Mouse (Mus musculus): ENCODE results near the gene Ints1. TPM values are rescaled to one million over a fixed set of nuclear protein-coding genes. Genes with fewer than 3 reads are reported as not detected.
"Not testable (repeated sequence)": the region's sequence is repeated elsewhere in the genome, so short reads cannot be mapped to it uniquely, and the experiment has no call there.

Ints1 gene
- total RNA-seq, 1 experiment = 164 TPM

DNA sequence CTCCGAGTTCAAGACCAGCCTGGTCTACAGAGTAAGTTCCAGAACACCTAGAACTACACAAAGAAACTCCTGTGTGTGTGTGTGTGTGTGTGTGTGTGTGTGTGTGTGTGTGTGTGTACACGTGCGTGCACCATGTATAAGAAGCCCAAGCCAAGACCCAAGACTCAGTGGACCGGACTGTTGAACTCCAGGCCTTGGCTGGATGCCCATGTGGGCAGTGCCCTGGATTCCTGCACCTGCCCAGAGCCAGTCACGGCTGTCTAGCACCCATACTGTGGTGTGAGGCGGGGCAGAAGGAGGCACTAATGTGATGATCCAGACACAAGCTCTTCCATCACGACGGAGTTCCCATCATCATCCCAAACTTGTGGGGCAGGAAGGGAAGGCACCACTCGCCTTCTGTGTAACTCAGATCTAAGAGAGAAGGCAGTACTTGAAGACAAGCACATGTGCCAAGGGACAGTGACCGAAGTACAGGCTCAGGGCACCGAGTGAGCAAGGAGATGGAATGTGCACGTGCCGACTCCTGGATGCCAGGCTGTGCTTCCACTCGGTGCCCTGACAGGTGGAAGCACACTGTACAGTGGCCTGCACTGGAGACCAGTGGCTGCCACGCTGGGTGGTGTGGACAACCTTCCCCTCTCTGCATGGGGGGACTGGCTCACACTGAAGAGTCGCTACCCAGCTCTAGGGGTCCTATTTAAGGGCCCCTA is 25.9 kb downstream of the Ints1 start:
- no peak overlapping the region for H3K4me3 ChIP-seq (ENCODE audit: insufficient read depth in 1 of 2, low read depth in 1 of 2, low read length in 2 of 2, poor library complexity in 1 of 2, severe bottlenecking in 1 of 2)
- H3K9ac ChIP-seq (ENCODE audit: insufficient read depth, low read depth, low read length, poor library complexity, severe bottlenecking) = no peak overlapping the region
- H3K4me1 ChIP-seq (ENCODE audit: control insufficient read depth in 2 of 2, insufficient read depth in 2 of 2, low read length in 2 of 2, poor library complexity in 1 of 2) = no peaks in the 10 kb centered on the region
- TF ChIP-seq CHD2 (IDR thresholded peaks at IDR 0.05; ENCODE audit: low read depth, low read length) = no peak
- no peaks in the 10 kb centered on the region for H3K9me3 ChIP-seq (ENCODE audit: control insufficient read depth, insufficient read depth, low read depth, low read length)
- H3K27ac ChIP-seq (ENCODE audit: insufficient read depth, low read depth, low read length, poor library complexity, severe bottlenecking) = no peak overlapping the region
- no peak for DNase-seq (ENCODE audit: low read depth, low spot score)
- in situ Hi-C loops (cut with MboI; ENCODE audit: low sequenced_read_pairs in 2 of 2, unreplicated experiment in 2 of 2) = no loop called here
- peaks cover 39% of the 10 kb centered on the region for H3K36me3 ChIP-seq (ENCODE audit: control insufficient read depth, insufficient read depth, low read length, poor library complexity, severe bottlenecking)

DNA sequence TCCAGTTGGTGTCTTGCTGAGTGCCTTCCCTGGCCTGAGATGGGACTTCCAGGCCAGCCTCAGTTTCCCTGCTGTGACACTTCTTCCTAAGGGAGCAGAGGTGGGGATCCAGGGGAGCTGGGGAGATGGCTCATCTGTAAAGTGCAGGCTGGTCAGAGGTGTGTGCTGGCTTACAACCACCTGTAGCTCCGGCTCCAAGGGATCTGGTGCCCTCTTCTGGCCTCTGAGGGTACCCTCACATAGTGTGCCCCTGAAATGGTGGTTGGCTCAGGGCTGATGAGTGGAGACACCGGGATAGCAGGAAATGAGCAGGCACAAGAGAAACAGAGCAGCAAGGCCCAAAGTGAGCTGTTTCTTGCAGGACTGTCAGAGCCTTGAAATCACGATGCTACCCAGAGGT is 29.7 kb downstream of the Ints1 start:
- in situ Hi-C loops (cut with MboI; ENCODE audit: low sequenced_read_pairs in 2 of 2, unreplicated experiment in 2 of 2) = no loop called here
- TF ChIP-seq ZC3H11A (IDR thresholded peaks at IDR 0.05; ENCODE audit: borderline replicate concordance, low read depth, low read length) (peak; percentile 72; the same call in 1 of the 2 replicates), ZNF384 (IDR thresholded peaks at IDR 0.05; ENCODE audit: low read depth, low read length) (no peak)

DNA sequence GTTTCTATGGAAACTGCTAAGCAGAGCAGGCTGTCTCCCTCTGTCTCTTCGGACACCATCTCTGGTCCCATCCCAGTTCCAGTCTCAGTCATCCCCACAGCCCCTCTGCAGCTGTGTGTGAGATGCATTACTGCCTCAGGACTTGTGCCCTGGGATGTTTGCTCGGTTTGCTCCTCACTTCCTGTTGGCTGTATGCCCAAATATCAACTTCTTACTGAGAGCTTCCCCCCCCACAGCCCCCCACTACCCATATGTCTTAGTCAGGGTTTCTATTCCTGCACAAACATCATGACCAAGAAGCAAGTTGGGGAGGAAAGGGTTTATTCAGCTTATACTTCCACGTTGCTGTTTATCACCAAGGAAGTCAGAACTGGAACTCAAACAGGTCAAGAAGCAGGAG is 32.8 kb downstream of the Ints1 start:
- H3K9ac ChIP-seq (ENCODE audit: insufficient read depth, low read depth, low read length, poor library complexity, severe bottlenecking); H3K4me1 ChIP-seq (ENCODE audit: control insufficient read depth in 2 of 2, insufficient read depth in 2 of 2, low read length in 2 of 2, poor library complexity in 1 of 2); H3K9me3 ChIP-seq (ENCODE audit: control insufficient read depth, insufficient read depth, low read depth, low read length); in situ Hi-C loops (cut with MboI; ENCODE audit: low sequenced_read_pairs in 2 of 2, unreplicated experiment in 2 of 2); DNase-seq (ENCODE audit: low read depth, low spot score); H3K36me3 ChIP-seq (ENCODE audit: control insufficient read depth, insufficient read depth, low read length, poor library complexity, severe bottlenecking); H3K27ac ChIP-seq (ENCODE audit: insufficient read depth, low read depth, low read length, poor library complexity, severe bottlenecking); H3K4me3 ChIP-seq (ENCODE audit: insufficient read depth in 1 of 2, low read depth in 1 of 2, low read length in 2 of 2, poor library complexity in 1 of 2, severe bottlenecking in 1 of 2): not testable (repeated sequence)

More for the DNA sequence above, 29.7 kb downstream of the Ints1 start:
- Histone ChIP-seq H3K36me3 (ENCODE audit: control insufficient read depth, insufficient read depth, low read length, poor library complexity, severe bottlenecking) (peaks cover 8% of the 10 kb centered on the region; the same call in 1 of the 2 replicates), H3K9ac (ENCODE audit: insufficient read depth, low read depth, low read length, poor library complexity, severe bottlenecking) (peak overlapping the region; percentile 4; the same call in 1 of the 2 replicates), H3K4me1 (ENCODE audit: control insufficient read depth in 2 of 2, insufficient read depth in 2 of 2, low read length in 2 of 2, poor library complexity in 1 of 2) (no peaks in the 10 kb centered on the region), H3K9me3 (ENCODE audit: control insufficient read depth, insufficient read depth, low read depth, low read length) (no peaks in the 10 kb centered on the region), H3K27ac (ENCODE audit: insufficient read depth, low read depth, low read length, poor library complexity, severe bottlenecking) (no peak overlapping the region), H3K4me3 (ENCODE audit: insufficient read depth in 1 of 2, low read depth in 1 of 2, low read length in 2 of 2, poor library complexity in 1 of 2, severe bottlenecking in 1 of 2) (no peak overlapping the region)
- DNase-seq (ENCODE audit: low read depth, low spot score) = peak; percentile 47

DNA sequence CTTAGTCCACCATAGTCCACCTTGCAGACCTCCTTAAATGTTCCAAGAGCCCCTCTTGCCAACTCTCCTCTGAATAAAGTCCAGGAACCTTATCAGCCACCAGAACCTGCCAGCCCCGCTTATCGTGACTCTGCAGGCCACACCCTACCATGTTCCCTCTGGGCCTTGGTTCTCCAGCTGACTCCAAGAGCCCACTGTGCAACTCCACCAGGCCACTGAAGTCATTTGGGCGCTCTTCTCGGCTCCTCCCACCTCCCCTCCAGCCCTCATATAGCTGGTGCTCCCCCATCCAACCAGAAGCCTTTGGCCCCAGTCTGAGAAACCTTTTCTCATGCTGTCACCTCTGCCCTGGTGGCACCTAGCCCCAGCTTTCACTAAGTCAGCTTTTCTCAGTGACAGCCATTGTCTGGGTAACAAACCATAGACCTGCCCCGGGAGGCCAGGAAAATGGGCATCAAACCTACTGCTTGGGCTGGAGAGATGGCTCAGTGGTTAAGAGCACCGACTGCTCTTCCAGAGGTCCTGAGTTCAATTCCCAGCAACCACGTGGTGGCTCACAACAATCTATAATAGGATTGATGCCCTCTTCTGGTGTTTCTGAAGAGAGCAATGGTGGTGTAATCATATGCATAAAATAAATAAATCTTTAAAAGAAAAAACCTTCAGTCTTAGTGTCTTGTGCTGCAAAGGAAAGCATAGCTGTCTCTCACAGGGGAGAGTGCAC is 36.7 kb downstream of the Ints1 start:
- TF ChIP-seq MAFK (IDR thresholded peaks at IDR 0.05; ENCODE audit: insufficient read depth, low read depth, low read length) = no peak
- TF ChIP-seq CHD2 (IDR thresholded peaks at IDR 0.05; ENCODE audit: low read depth, low read length) = no peak
- TF ChIP-seq HCFC1 (IDR thresholded peaks at IDR 0.05; ENCODE audit: borderline replicate concordance, insufficient read depth, low read length) = no peak
- no peak for TF ChIP-seq ZNF384 (IDR thresholded peaks at IDR 0.05; ENCODE audit: low read depth, low read length)
- TF ChIP-seq ZC3H11A (IDR thresholded peaks at IDR 0.05; ENCODE audit: borderline replicate concordance, low read depth, low read length) = no peak
- in situ Hi-C loops (cut with MboI; ENCODE audit: low sequenced_read_pairs in 2 of 2, unreplicated experiment in 2 of 2) = no loop called here
- DNase-seq (ENCODE audit: low read depth, low spot score) = no peak

More for the DNA sequence above, 36.7 kb downstream of the Ints1 start:
- H3K9ac ChIP-seq (ENCODE audit: insufficient read depth, low read depth, low read length, poor library complexity, severe bottlenecking) = no peak overlapping the region
- H3K36me3 ChIP-seq (ENCODE audit: control insufficient read depth, insufficient read depth, low read length, poor library complexity, severe bottlenecking) = no peaks in the 10 kb centered on the region
- no peak overlapping the region for H3K4me3 ChIP-seq (ENCODE audit: insufficient read depth in 1 of 2, low read depth in 1 of 2, low read length in 2 of 2, poor library complexity in 1 of 2, severe bottlenecking in 1 of 2)
- H3K27ac ChIP-seq (ENCODE audit: insufficient read depth, low read depth, low read length, poor library complexity, severe bottlenecking) = no peak overlapping the region
- H3K4me1 ChIP-seq (ENCODE audit: control insufficient read depth in 2 of 2, insufficient read depth in 2 of 2, low read length in 2 of 2, poor library complexity in 1 of 2) = peaks cover 0 to 5% of the 10 kb centered on the region in 2 experiments; a peak in 2 of 4 replicates
- no peaks in the 10 kb centered on the region for H3K9me3 ChIP-seq (ENCODE audit: control insufficient read depth, insufficient read depth, low read depth, low read length)

All from ES-E14 (cell line).